Mouse (Mus musculus) bone marrow macrophage, adult 2 months (primary cell): ENCODE results near the gene Cxcl10. TPM values are rescaled to one million over a fixed set of nuclear protein-coding genes. Genes with fewer than 3 reads are reported as not detected.
"Not testable (repeated sequence)": the region's sequence is repeated elsewhere in the genome, so short reads cannot be mapped to it uniquely, and the experiment has no call there.

Experiments used
- H3K27ac ChIP-seq: 2 replicates; pipeline ENCODE4 v1.5.1; 2012; ENCODE audit warnings: low read depth, low read length; ENCODE audit not compliant: insufficient read depth
- H3K4me1 ChIP-seq: 2 replicates; pipeline ENCODE4 v1.6.1; 2012; ENCODE audit warnings: low read length; ENCODE audit not compliant: control insufficient read depth, insufficient read depth
- H3K4me3 ChIP-seq: 2 replicates; pipeline ENCODE4 v1.5.1; 2012; ENCODE audit warnings: mild to moderate bottlenecking, low read length, moderate library complexity; ENCODE audit not compliant: insufficient read depth
- CTCF ChIP-seq: IDR thresholded peaks from 2 replicates; pipeline ENCODE4 v1.5.1; 2012; ENCODE audit warnings: low read depth, mild to moderate bottlenecking, low read length, moderate library complexity
- POLR2A ChIP-seq: IDR thresholded peaks from 2 replicates; pipeline ENCODE4 v1.6.1; 2012; ENCODE audit warnings: mild to moderate bottlenecking, low read depth, low read length, borderline replicate concordance
- polyA plus RNA-seq: library from polyadenylated mRNA; stranded (reverse); fragments of >200 nt; gene quantifications from 2 replicates; pipeline ENCODE4 v1.2.4, GENCODE M21; 2012; ENCODE audit not compliant: missing spikeins, insufficient read depth, insufficient read length

The Cxcl10 gene
- polyA plus RNA-seq, 1 experiment, result 32.0 TPM

DNA sequence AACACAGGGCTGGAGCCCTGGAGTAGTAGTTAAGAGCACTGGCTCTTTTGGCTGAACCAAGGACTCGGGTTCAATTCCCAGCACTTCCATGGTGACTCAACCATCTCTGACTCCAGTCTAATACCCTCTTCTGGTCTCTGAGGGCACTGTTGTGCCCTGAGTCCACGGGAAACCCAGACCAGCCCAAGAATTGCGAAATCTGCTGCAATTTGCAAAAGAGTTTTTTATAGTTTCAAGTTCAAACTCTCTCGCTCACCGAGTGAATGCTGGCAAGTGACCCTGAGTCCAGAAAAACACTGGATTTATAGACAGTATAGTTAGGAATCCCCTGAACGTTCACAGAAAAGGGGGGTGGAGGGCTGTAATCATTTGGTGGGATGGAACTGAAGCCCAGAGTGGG, 21.7 kb upstream of the Cxcl10 start:
- Histone ChIP-seq H3K4me3 (no peak overlapping the region), H3K4me1 (peaks cover 56% of the 10 kb centered on the region), H3K27ac (no peak overlapping the region)
- TF ChIP-seq POLR2A (no peak), CTCF (no peak)

DNA sequence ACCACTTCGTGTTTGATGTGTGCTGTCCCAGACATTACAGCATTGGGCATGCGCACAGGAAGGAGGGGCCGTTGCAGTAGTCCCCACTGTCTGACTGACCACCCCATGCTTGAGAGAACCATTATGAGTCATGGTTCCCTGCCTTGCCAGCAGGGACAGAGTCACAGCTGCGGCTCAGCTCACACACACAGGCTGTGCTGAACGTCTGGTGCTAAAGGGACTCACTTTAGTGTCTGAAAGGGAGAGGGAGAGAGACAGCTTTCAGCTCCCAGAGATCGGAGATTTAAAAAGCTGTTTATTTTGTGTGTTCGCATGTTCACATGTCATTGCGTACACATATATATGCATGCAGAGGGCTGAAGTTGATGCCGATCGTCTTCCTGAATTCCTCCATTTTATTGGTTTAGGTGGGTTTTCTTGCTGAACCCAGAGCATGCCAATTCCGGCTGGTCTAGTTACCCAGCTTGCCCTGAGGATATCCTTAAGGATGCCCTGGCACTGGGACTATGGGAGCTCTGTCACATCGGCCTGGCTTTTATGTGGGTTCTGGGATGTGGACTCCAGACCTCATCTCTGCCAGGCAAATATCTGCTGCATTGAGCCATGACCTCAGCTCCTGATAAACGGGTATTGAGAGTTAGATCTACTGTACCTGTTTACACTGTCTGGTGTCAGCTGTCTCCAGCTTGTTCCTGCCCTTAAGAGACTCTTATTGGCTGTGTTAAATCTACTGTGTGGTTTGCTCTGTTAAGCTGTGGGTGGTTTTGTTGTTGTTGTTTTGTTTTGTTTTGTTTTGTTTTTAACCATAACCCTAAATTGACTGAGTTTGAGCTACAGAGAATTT, 20.7 kb upstream of the Cxcl10 start:
- Histone ChIP-seq H3K27ac (peak overlapping the region; percentile 9; the same call in 1 of the 2 replicates), H3K4me1 (peaks cover 53% of the 10 kb centered on the region), H3K4me3 (no peak overlapping the region)
- no peak for TF ChIP-seq POLR2A
- TF ChIP-seq CTCF, result no peak

DNA sequence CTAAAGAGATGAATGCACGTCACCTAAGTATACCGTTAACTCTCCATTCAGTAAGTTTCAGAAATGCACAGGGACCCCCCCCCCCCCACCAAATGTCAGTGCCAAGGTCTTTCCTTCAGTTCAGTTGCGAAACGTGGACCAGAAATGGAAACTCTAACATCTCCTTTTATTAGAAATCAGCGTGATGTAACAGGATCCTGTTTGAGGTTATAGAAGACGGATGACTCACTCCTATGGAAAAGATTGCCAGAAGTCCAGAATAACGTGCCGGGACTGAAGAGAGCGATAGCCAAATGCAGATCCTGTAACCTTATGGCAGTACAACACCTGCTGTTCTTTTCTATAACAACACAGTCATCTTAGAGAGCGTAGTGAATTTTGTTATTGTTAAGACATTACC, 19.7 kb upstream of the Cxcl10 start:
- H3K4me1 ChIP-seq, result peaks cover 43% of the 10 kb centered on the region
- peak overlapping the region; percentile 13 for H3K4me3 ChIP-seq
- TF ChIP-seq POLR2A (no peak), CTCF (no peak)
- H3K27ac ChIP-seq, result 0 out of 2 replicates have a peak overlapping the region, but pooled peaks have one; percentile 0

DNA sequence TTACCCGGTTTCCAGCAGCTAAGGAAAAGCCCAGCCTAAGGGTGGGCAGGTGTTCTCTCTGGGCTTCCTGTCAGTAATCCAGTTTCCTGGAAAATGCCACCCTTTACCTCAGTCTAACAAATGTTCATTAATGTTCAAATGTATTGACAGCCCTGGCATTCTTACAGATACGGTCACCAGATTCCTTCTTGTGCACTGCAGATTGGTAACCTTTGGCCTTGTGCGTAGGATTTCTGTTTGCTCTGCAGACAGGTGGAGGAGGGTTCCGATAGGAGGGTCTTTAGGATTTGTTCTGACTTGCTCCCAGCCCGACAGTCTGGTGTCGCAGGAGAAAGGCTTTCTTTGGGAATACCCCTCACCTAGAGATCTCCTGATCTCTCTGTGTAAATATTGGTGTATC, 17.9 kb upstream of the Cxcl10 start:
- H3K4me1 ChIP-seq, result peaks cover 28% of the 10 kb centered on the region
- no peak overlapping the region for H3K27ac ChIP-seq
- TF ChIP-seq CTCF (no peak), POLR2A (no peak)
- H3K4me3 ChIP-seq, result no peak overlapping the region

DNA sequence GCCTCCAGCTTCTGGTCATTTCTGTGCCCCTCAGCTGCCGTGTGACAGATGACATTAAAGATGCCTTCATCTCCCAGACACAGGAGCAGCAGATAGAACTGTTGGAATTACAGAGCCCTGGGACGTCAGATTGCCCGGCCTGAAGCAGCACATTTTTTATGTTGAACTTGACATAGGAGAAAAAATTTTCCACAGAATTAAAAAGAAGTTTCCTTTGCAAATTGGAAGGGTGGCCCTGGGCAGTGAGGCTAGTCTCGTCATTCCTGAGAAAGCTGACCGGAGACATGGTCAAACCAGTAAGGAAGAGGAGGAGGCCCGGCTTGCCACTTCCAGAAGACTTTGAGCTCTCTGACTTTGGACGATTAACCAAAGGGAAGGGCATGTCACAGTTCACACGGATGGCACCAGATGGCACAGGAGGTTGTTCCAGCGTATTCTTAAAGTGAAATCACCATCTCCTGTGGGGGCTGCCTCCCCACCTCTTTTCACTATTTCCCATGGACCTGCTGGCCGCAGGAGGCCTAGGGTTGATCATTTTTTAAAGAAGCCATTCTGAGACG, 16.5 kb upstream of the Cxcl10 start:
- H3K4me1 ChIP-seq, result peaks cover 15% of the 10 kb centered on the region
- H3K27ac ChIP-seq, result no peak overlapping the region
- TF ChIP-seq CTCF, result no peak
- no peak for TF ChIP-seq POLR2A
- H3K4me3 ChIP-seq, result no peak overlapping the region

DNA sequence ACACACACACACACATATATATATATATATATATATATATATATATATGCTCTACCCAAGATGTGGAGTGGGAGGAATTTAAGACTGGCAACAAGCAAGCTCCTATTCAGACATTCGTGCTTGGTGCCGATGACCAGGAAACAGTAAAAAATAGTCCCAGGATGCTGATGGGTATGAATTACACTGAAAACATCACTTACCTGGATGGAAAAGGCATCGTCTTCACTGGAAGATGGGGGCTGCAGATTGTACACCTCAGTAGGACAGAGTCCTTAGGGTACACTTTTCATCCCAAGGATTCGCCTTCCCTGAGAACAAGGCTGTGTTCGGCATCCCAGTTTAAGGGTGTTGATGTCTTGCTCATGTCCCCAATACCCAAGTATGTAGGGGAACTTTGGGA, 15.3 kb upstream of the Cxcl10 start:
- no peak for TF ChIP-seq POLR2A
- no peak for TF ChIP-seq CTCF
- no peak overlapping the region for H3K4me3 ChIP-seq
- H3K27ac ChIP-seq, result no peak overlapping the region
- peaks cover 10% of the 10 kb centered on the region for H3K4me1 ChIP-seq

DNA sequence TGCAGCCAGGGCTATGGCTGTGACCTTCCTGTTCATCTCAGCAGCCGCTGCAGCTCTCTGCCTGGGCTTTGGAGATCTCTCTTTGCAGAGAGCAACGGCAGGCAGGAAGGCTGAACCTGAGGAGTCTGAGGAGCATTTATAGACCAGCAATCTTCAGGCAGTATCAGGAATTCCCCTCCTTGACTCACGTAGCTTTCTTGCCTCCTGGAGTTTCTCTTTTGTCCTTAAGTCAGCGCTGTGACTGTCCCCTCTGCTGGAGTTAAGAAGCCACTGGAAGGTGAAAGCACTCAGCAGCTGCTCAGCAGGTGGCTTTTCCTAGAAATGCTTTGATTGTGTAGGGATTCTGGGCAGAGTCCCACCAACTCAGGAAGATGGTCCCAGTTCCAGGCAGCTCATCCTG, 14.5 kb upstream of the Cxcl10 start:
- TF ChIP-seq CTCF (no peak), POLR2A (no peak)
- Histone ChIP-seq H3K4me3 (no peak overlapping the region), H3K27ac (no peak overlapping the region), H3K4me1 (peaks cover 9% of the 10 kb centered on the region)

DNA sequence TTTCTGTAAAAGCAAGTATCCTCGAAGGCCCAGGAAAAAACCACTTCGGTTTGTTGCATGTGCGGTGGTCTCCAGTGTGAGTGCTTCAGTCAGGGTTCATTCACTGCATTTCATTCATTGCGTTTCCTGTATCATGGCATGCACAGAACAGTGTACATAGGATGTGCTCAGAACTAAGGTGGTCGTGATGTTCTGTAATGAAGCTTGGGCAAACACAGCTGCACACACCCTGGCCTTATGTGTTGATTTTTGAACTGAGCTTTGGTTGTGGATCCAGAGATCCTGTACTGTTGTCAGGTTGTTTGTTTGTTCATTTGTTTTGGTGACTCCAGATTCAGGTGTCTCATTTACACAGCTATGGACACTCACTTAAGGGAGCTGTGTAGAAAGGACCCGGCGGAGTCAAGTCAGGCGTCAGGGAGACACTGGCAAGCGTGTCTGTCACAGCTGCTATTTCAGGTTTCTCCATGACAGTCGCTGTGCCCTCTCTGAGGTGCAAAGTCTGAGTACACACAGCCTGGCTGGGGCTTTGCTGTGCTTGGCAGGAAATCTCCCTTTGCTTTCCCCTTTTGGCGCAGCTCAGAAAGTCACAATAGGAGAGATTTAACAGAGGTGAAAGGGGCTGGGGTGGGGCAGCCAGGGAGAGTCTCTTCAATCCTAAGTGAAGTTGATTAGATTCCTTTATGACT, 10.2 kb upstream of the Cxcl10 start:
- H3K4me1 ChIP-seq, result peaks cover 3% of the 10 kb centered on the region
- H3K4me3 ChIP-seq, result no peak overlapping the region
- no peak overlapping the region for H3K27ac ChIP-seq
- TF ChIP-seq POLR2A (no peak), CTCF (no peak)

DNA sequence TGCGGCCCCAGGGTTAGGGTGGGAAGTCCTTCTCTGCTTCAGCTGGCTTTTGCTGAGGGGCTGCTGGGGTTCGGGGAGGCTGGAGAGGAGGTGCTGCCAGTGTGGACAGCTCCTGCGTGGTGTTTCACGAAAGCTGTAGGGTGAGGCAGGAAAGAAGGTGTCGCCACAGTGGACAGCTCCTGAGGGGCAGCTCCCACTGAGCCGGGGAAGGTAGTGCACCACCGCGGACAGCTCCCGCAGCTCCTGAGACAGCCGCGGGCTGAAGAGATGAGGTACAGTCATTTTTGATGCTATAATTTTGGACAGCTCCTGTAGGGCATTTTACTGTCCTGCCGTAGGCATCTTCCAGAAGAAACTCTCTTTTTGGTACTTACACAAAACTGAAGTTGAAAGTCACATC, 9.3 kb upstream of the Cxcl10 start:
- TF ChIP-seq POLR2A (no peak), CTCF (no peak)
- H3K4me3 ChIP-seq, result no peak overlapping the region
- peaks cover 6% of the 10 kb centered on the region for H3K4me1 ChIP-seq
- no peak overlapping the region for H3K27ac ChIP-seq

DNA sequence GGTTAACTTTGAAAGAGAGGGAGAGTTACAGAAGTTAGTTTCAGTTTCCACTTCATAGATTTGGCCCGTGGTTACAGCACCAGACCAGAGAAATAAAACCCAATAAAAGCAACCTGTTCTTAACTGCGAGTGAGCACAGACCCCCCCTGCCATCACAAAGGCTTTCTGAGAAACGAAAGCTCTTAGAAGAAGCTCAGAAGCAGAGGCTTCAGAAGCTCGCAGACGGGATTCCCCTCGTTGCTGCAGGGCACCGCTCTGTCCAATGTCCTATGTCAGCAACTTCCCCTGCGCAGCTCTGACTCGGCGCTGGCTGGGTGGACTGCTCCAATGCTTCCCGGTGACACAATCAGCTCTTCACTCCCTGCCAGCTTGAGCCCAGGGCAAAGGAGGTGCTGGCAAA, 4.8 kb upstream of the Cxcl10 start:
- peak overlapping the region; percentile 65 for H3K4me3 ChIP-seq
- TF ChIP-seq POLR2A (no peak), CTCF (no peak)
- peaks cover 17% of the 10 kb centered on the region for H3K4me1 ChIP-seq
- H3K27ac ChIP-seq, result peak overlapping the region; percentile 72

DNA sequence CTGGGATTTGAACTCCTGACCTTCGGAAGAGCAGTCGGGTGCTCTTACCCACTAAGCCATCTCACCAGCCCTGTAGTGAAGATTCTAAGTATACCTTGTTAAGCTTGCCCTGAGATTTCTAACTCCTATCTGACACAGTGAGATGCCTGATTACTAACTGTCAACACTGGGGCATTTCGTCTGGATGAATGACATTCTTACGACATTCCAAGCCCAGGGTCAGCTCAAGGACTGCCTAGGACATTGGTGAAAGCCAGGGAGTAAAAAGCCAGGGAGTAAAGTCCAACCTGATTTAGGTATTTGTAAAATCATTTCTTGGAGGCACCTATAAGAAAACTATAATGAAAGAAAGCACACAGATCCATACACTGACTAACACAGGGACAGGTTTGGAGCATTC, 4.0 kb upstream of the Cxcl10 start:
- not testable (repeated sequence) for H3K27ac ChIP-seq, H3K4me3 ChIP-seq
- H3K4me1 ChIP-seq, result peaks cover 23% of the 10 kb centered on the region
